In the genomic region with DNA sequence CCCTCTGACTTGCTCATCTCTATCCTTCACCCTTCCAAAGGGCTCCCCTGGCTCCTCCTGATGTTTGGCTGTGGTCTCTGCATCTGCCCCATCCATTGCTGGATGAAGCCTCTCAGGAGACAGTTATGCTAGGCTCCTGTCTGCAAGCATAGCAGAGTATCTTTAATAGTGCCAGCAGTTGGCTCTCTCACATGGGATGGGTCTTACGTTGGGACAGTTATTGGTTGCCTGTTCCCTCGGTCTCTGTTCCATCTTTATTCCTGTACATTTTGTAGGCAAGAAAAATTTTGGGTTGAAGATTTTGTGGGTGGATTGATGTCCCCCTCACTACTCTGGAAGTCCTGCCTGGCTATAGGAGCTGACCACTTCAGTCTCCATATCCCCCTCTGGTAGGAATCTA, we compare ENCODE assay signal across 17 mouse cellular contexts.
DNase-seq lines count a peak whose midpoint lies in the region.
"Had no signal": no experiment of that assay in that cellular context is flagged by ENCODE, and none has a peak within 500 bp of the region (broad histone marks: within the 10 kb centered on the region; RNA-seq: fewer than 3 reads in every experiment).

No protein-coding gene starts in this region.

- H3K27ac ChIP-seq in heart, embryonic 10.5 days = no peak overlapping the region

- peak; percentile 53 for DNase-seq in heart, adult 11 months
- DNase-seq in heart, adult 8-10 months (ENCODE audit: low spot score) = no peak
- DNase-seq in heart, embryonic 10.5 days (ENCODE audit: low spot score) = peak; percentile 52
- no peak for DNase-seq in heart, postnatal 36 days
- DNase-seq: adrenal gland, adult 2 months; adrenal gland, adult 8-10 months; adrenal gland, postnatal 10 days; adrenal gland, postnatal 14 days; adrenal gland, postnatal 25 days; adrenal gland, postnatal 36 days; B cell, adult 2 months; cerebellum, adult 11 months; cerebellum, adult 11-12 months; cerebellum, adult 18-20 months had no signal

- H3K27me3 ChIP-seq in heart, embryonic 10.5 days (ENCODE audit: insufficient read depth, poor library complexity, severe bottlenecking) = no peaks in the 10 kb centered on the region
- H3K27me3 ChIP-seq: CH12.LX, Patski had no signal

- no peaks in the 10 kb centered on the region for H3K4me1 ChIP-seq in heart, embryonic 10.5 days

- no peaks in the 10 kb centered on the region for H3K9me3 ChIP-seq in heart, embryonic 10.5 days
- H3K9me3 ChIP-seq: G1E had no signal

- H3K36me3 ChIP-seq in heart, embryonic 10.5 days = no peaks in the 10 kb centered on the region
- H3K36me3 ChIP-seq: G1E had no signal

- no peak overlapping the region for H3K4me3 ChIP-seq in heart, embryonic 10.5 days

- WGBS in heart, embryonic 10.5 days = 85% methylated on average over 2 of the region's 2 CpGs

- intact Hi-C loops in heart, postnatal 36 days (cut with DNase I) = no loop called here

Comparison
In these comparisons a context has a peak if more than half of its experiments do, and no peak if none do; other contexts are left out.
1. DNase-seq: peak in heart, adult 11 months (single experiment) and heart, embryonic 10.5 days (single experiment); none in heart, adult 8-10 months (single experiment) and heart, postnatal 36 days (0 of 2).